Mouse (Mus musculus): ENCODE measurements around the gene Trmt2a. TPM values are rescaled to one million over a fixed set of nuclear protein-coding genes. Genes with fewer than 3 reads are reported as not detected.

Gene Trmt2a
- polyA plus RNA-seq, 1 experiment = 21.7 TPM

DNA sequence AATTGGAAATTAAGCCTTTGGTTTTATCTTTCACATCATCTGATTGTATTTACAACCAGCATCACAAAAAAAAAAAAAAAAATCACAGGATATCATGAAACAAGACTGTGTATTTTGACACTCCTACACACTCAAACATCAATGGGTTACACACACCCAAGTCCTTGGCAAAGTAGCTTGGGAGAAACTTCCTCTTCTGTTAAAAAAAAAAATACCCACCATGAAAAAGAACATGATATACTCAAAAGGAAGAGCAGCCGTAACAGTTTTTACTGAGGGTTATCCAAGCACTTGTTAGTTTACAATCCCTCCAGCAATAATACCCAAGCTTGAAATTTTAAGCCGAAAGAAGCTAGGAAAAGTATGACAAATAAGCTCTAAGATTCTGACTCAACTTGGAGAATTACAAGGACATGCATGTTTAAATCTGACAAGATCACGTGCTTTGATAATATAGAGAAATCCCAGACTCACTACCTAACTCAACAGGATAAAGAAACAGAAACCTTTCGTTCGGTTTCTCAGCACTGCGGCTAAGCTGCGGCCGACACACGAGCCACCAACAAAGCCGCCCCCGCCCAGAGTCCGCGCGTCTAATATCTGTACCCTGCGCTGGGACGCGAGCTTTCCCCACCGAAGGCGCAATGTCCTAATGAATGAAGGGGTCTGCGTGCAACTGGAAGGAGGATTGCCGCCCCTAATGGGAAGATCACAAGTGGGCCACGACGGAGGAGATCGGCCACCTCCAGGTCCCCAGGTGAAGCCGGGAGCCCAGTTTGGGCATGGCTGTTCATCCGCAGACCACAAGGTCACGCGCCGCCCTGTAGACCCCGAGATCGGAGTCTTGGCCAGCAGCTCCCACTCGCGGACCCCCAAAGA lies 719 bp upstream of the Trmt2a start:
- H3K27me3 ChIP-seq (replicated peaks) = no peaks in the 10 kb centered on the region
- H3K36me3 ChIP-seq (replicated peaks; ENCODE audit: low read length) = peaks cover 73% of the 10 kb centered on the region
- no peaks in the 10 kb centered on the region for H3K9me3 ChIP-seq
- peak overlapping the region; percentile 99 for H3K4me3 ChIP-seq (replicated peaks)
- TF ChIP-seq GATA1 (IDR thresholded peaks at IDR 0.05; ENCODE audit: borderline replicate concordance, low read length) (no peak), FLI1 (IDR thresholded peaks at IDR 0.05; ENCODE audit: low read length) (no peak)
- H3K4me1 ChIP-seq = peaks cover 84% of the 10 kb centered on the region

DNA sequence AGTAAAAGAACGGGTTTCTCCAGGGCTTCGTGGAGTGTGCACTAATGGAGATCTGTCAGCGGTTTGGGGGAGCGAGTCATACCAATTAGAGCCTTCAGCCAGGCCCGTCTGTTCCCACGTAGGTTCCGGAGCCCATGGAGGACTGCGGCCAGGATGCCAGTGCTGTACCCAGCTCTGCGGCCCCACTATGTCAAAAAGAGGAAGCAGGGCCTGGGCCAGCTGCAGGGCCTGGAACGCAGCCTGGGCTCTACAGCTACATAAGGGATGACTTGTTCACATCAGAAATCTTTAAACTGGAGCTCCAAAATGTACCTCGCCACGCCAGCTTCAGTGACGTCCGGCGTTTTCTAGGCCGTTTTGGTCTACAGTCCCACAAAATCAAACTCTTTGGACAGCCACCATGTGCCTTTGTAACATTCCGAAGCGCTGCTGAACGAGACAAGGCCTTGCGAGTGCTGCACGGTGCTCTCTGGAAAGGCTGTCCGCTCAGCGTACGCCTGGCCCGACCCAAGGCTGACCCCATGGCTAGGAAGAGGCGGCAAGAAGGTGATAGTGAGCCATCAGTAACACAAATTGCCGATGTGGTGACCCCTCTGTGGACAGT lies 987 bp downstream of the Trmt2a start:
- Histone ChIP-seq H3K4me1 (peaks cover 73% of the 10 kb centered on the region), H3K27me3 (replicated peaks) (no peaks in the 10 kb centered on the region), H3K4me3 (replicated peaks) (peak overlapping the region; percentile 99), H3K9me3 (no peaks in the 10 kb centered on the region), H3K36me3 (replicated peaks; ENCODE audit: low read length) (peaks cover 74% of the 10 kb centered on the region)
- no peak for TF ChIP-seq FLI1 (IDR thresholded peaks at IDR 0.05; ENCODE audit: low read length)
- TF ChIP-seq GATA1 (IDR thresholded peaks at IDR 0.05; ENCODE audit: borderline replicate concordance, low read length) = no peak

DNA sequence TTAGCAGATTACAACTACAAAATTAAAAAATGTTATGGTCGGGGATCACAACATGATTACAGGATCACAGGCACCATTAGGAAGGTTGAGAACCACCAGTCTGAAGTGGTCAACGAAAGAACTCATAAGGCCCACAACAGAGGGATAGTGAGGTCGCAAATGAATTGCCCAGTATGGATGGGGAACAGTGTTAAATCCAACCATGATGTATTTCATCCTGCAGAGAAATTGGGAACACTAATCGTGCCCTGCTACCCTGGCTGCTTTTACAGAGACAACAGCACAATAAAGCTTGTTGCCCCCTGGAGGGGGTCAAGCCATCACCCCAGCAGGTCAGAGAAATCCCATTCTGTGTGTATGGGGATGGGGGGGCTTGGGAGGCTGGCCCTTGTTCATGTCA lies 1.8 kb downstream of the Trmt2a start:
- peaks cover 66% of the 10 kb centered on the region for H3K4me1 ChIP-seq
- H3K9me3 ChIP-seq = no peaks in the 10 kb centered on the region
- peaks cover 71% of the 10 kb centered on the region for H3K36me3 ChIP-seq (replicated peaks; ENCODE audit: low read length)
- TF ChIP-seq GATA1 (IDR thresholded peaks at IDR 0.05; ENCODE audit: borderline replicate concordance, low read length) = no peak
- TF ChIP-seq FLI1 (IDR thresholded peaks at IDR 0.05; ENCODE audit: low read length) = no peak
- no peaks in the 10 kb centered on the region for H3K27me3 ChIP-seq (replicated peaks)
- H3K4me3 ChIP-seq (replicated peaks) = peak overlapping the region; percentile 99

DNA sequence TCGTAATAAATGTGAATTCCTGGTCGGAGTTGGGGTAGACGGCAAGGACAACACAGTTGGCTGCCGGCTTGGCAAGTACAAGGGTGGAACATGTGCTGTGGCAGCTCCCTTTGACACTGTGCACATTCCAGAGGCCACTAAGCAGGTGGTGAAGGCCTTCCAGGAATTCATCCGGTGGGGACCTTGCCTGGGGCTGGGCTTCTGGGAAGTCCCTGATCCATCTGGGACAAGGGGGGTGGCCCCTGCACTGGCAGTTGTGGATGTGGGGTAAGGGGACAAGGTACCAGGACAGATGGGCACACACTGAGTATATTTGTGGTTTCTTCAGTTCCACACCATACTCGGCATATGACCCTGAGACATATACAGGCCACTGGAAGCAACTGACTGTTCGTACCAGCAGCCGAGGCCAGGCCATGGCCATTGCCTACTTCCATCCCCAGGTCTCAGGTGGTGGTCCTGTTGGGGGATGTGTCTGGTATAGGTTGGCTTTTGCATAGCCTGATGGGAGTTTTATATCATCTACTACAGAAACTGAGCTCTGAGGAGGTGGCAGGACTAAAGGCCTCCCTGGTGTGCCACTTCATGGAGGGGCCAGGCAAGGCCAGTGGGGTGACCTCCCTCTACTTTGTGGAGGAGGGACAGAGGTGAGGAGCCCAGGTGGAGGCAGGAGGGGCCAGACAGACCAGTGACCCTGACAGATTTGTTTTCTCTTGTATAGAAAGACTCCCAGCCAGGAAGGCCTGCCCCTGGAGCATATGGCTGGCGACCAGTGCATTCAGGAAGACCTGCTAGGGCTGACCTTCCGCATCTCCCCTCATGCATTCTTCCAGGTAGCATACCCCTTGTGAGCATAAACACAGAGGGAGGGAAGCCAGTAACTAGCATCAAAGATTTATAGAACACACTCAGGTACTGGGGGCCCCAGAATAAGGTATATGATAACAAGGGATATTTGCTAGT lies 2.6 kb downstream of the Trmt2a start:
- no peak for TF ChIP-seq FLI1 (IDR thresholded peaks at IDR 0.05; ENCODE audit: low read length)
- no peak for TF ChIP-seq GATA1 (IDR thresholded peaks at IDR 0.05; ENCODE audit: borderline replicate concordance, low read length)
- H3K4me1 ChIP-seq = peaks cover 58% of the 10 kb centered on the region
- H3K36me3 ChIP-seq (replicated peaks; ENCODE audit: low read length) = peaks cover 71% of the 10 kb centered on the region
- H3K9me3 ChIP-seq = no peaks in the 10 kb centered on the region
- no peaks in the 10 kb centered on the region for H3K27me3 ChIP-seq (replicated peaks)
- peak overlapping the region; percentile 29 for H3K4me3 ChIP-seq (replicated peaks)

DNA sequence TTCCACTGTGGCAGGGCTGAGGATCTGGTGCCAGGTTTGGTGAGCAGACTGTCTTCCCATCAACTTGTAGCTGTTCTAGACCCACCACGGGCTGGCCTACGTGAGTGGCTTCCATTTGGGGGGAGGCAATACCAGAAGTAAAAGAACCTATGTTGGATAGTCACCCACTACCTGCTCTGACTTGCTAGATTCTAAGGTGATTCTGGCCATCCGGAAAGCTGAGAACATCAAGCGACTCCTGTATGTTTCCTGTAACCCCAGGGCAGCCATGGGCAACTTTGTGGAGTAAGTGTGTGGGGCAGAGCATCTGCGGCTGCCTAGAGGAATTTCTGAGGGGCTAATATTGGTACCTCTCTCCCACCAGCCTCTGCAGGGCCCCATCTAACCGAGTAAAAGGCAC lies 4.3 kb downstream of the Trmt2a start:
- TF ChIP-seq FLI1 (IDR thresholded peaks at IDR 0.05; ENCODE audit: low read length) (no peak), GATA1 (IDR thresholded peaks at IDR 0.05; ENCODE audit: borderline replicate concordance, low read length) (no peak)
- Histone ChIP-seq H3K9me3 (no peaks in the 10 kb centered on the region), H3K4me3 (replicated peaks) (no peak overlapping the region), H3K27me3 (replicated peaks) (no peaks in the 10 kb centered on the region), H3K4me1 (peaks cover 42% of the 10 kb centered on the region), H3K36me3 (replicated peaks; ENCODE audit: low read length) (peaks cover 78% of the 10 kb centered on the region)

DNA sequence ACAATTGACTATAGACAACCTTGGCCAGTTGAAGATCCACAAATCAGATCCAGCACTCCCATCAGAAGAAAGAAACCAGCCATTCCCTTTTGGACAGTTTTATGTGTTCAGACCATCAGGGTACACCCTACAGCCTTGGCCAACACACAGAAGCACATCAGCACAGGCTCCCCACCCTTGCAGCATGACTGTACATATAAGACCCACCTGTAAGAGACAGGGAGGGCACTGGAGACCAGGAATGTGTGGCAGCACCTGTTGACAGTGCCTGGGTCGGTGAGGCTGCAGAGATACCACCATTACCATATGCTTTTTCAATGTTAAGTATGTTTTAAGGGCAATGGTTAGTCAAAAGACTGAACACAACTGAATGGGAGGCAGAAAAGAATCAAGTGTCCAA lies 5.4 kb downstream of the Trmt2a start:
- H3K36me3 ChIP-seq (replicated peaks; ENCODE audit: low read length) = peaks cover 88% of the 10 kb centered on the region
- no peaks in the 10 kb centered on the region for H3K9me3 ChIP-seq
- peaks cover 38% of the 10 kb centered on the region for H3K4me1 ChIP-seq
- TF ChIP-seq GATA1 (IDR thresholded peaks at IDR 0.05; ENCODE audit: borderline replicate concordance, low read length) = no peak
- TF ChIP-seq FLI1 (IDR thresholded peaks at IDR 0.05; ENCODE audit: low read length) = no peak
- H3K27me3 ChIP-seq (replicated peaks) = no peaks in the 10 kb centered on the region
- no peak overlapping the region for H3K4me3 ChIP-seq (replicated peaks)

DNA sequence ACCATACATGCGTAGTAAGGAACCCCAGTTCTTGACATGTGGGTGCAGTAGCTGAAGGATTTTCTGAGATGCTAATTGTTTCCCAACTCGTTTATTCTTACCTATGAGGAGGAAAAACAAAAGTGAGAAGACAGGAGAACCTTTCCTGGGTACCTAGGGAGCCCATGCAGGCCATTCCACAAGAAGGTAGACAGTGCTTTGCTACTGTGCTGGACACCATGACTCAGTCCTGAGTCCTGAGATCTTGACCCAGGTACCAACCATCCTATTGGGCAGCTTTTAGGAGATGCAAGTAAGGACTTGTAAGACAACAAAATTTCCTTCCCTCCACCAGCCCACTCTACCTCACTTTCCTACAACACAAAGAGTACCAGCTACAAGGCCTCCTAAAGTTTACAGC lies 9.7 kb downstream of the Trmt2a start, which contains the start of gene Gm49776:
TSS of gene Gm49776 (minus strand) at position 101 of the 400 bp plus-strand sequence.
- no peak for TF ChIP-seq GATA1 (IDR thresholded peaks at IDR 0.05; ENCODE audit: borderline replicate concordance, low read length)
- TF ChIP-seq FLI1 (IDR thresholded peaks at IDR 0.05; ENCODE audit: low read length) = no peak
- peaks cover 1% of the 10 kb centered on the region; the same call in 1 of the 2 replicates for H3K4me1 ChIP-seq
- no peak within 1 kb of the TSS for H3K4me3 ChIP-seq (replicated peaks)
- no peaks in the 10 kb centered on the region for H3K27me3 ChIP-seq (replicated peaks)
- peaks cover 92% of the 10 kb centered on the region for H3K36me3 ChIP-seq (replicated peaks; ENCODE audit: low read length)
- no peaks in the 10 kb centered on the region for H3K9me3 ChIP-seq

DNA sequence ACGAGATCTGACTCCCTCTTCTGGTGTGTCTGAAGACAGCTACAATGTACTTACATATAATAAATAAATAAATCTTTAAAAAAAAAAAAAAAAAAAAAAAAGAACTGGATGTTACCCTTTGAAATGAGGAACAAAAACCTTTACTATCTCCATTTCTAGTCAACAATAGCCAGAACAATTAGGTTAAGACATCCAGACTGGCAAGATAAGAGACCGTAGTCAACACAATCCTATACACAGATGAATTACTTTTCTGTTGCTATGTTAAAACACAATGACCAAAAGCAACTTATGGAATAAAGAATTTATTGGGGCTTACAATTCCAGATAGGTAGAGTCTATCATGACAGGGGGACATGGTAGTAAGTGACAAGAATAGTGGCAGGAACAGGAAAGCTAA lies 16.5 kb downstream of the Trmt2a start:
- TF ChIP-seq FLI1 (IDR thresholded peaks at IDR 0.05; ENCODE audit: low read length) (no peak), GATA1 (IDR thresholded peaks at IDR 0.05; ENCODE audit: borderline replicate concordance, low read length) (no peak)
- Histone ChIP-seq H3K36me3 (replicated peaks; ENCODE audit: low read length) (peaks cover 87% of the 10 kb centered on the region), H3K9me3 (no peaks in the 10 kb centered on the region), H3K27me3 (replicated peaks) (no peaks in the 10 kb centered on the region), H3K4me3 (replicated peaks) (no peak overlapping the region), H3K4me1 (no peaks in the 10 kb centered on the region; the same call in 1 of the 2 replicates)

DNA sequence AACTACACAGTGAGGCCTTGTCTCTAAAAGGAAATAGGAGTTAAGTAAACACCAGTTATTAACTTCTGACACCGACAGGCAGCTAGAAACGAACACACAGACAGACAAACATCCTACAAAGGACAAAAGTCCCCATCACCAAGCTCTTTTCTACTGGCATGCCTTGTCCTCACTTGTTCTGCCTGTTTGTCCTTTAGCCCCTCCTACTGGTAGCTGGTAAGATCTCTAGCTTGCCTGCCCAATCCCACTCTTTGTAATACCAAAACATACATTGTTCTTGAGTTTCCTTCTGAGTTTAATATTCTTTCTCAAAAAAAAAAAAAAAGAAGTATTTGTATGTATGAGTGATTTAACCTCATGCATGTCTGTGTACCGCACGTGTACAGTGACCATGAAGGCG lies 19.7 kb downstream of the Trmt2a start:
- H3K4me1 ChIP-seq = no peaks in the 10 kb centered on the region; the same call in 1 of the 2 replicates
- TF ChIP-seq FLI1 (IDR thresholded peaks at IDR 0.05; ENCODE audit: low read length) (no peak), GATA1 (IDR thresholded peaks at IDR 0.05; ENCODE audit: borderline replicate concordance, low read length) (no peak)
- H3K36me3 ChIP-seq (replicated peaks; ENCODE audit: low read length) = peaks cover 89% of the 10 kb centered on the region
- H3K4me3 ChIP-seq (replicated peaks) = no peak overlapping the region
- no peaks in the 10 kb centered on the region for H3K27me3 ChIP-seq (replicated peaks)
- no peaks in the 10 kb centered on the region for H3K9me3 ChIP-seq

All from megakaryocyte, embryonic 14.5 days (primary cell).